Mouse (Mus musculus): ENCODE results near the gene Rai14.

Gene Rai14

DNA sequence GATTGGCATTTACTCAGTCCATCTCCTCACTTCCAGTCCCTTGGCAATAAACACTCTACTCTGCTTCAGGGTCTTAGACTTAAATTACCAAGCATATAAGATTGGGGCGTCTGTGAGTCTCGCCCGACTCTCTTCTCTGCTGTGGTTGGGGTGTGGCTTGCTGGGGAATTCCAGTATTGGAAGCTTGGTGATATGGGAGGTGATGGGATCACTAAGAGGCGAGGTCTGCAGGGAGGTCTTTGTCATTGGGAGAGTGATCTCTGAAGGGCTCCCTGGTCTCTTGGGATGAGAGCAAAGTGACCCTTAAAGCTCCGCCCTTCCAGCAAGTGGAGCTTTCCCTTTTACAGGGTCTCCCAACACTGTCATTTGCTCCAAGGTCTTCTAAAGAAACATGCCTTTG, 23.5 kb downstream of the Rai14 start:
- DNase-seq (ENCODE audit: low read depth, low spot score): peak; percentile 76

DNA sequence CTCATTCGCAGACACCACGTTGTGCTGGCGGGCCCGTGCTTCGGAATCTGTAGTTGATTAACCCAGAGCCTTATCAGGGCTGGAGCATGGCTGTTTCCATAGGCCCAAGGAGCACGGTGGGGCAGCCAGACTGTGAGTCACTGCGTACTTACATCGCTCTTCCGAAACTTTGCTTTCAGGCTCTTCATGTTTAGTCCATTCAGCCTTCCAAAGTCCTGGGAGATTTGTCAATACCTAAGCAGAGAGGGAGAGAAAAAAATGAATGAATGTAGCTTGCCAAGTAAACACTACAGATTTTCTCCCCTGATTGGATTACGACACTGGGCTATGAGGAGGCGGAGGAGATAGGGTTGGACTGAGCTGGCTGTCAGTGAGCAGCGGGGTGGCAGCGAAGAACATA, 24.2 kb downstream of the Rai14 start:
- no peak for DNase-seq (ENCODE audit: low read depth, low spot score)

DNA sequence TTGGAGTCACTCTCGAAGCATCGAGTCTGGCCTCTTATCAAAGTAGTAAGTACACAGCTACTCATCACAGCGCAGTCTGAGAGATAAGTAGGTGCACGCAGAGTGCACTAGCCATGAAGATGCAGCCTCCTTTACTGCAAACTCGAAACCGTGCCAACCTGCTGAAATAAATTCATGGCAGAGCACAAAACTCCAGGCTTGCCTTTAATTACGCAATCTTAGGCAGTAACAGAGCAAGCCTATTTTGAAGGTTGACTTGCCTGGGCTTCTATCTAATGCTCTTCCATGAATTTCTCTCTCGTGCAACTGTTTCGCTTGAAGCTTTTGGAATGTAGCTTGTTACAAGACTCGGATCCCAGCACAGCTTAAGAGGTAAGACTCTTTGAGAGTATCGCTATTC, 25.1 kb downstream of the Rai14 start:
- DNase-seq (ENCODE audit: low read depth, low spot score): no peak

DNA sequence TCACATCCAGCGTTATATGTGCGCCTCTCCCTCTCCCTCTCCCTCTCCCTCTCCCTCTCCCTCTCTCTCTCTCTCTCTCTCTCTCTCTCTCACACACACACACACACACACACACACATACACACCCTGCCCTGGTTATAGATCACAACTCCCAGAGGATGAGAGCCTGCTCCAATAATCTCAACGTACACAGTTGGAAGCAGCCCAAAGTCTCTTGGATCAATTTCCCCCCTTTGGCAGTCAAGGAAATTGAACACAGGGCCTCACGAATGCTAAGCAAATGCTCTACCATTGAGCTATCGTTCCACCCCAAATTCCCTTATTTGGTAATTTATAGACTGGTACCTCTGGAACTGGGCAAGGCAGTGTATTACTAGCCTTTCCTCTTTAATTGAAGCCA, 25.7 kb downstream of the Rai14 start:
- DNase-seq (ENCODE audit: low read depth, low spot score): no peak

DNA sequence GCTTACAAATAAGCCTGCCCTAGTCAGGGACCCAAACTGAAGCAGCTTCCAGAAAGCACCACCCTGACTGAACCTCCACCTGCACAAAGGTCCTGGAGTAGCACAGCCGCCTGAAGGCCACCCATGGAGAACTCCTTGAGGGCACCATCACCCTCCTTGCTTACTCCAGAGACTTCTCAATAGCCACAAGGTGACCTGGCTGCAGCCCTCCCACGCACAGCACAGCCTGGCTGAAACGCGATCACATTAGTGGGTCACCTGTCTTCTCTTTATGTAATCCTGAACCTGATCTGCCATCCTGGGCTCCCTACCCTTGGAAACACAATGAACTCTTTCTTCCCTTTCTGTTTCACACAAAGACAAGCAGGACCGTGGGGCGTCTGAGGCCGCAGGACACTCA, 27.1 kb downstream of the Rai14 start:
- DNase-seq (ENCODE audit: low read depth, low spot score): peak; percentile 75

DNA sequence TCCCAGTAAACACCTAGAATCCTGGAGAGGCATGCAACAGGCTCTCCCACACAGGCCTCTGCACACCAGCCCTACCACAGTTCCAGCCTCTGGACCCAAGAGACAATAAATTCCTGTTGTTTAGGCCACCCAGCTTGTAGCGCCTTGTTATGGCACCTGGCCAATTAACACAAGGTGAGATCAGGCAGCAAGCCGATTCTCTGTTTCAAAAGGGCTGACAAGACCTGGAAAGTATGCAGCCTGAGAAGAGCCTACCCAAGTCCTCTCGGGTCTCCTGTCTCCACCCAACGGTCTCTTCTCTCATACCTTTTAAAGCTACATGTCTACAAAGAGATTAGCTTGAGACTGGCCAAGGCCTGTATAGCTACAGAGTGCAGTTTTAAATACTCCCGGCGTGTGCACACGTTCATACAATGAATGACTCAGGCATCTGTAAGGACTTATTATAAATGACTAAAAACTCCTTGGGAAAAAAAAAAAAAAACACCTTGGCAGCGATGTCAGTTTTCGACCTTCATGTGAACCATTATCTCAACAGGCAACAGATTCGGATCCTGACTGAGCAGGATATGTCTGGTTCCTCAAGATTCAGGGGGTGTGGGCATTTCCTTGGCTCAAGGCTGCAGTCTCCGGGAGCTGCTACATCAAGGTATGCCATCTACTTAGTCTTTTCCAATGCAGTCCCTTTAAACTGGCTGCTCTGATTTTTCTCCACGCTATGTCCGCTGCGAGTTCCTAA, 28.6 kb downstream of the Rai14 start:
- DNase-seq (ENCODE audit: low read depth, low spot score): no peak

DNA sequence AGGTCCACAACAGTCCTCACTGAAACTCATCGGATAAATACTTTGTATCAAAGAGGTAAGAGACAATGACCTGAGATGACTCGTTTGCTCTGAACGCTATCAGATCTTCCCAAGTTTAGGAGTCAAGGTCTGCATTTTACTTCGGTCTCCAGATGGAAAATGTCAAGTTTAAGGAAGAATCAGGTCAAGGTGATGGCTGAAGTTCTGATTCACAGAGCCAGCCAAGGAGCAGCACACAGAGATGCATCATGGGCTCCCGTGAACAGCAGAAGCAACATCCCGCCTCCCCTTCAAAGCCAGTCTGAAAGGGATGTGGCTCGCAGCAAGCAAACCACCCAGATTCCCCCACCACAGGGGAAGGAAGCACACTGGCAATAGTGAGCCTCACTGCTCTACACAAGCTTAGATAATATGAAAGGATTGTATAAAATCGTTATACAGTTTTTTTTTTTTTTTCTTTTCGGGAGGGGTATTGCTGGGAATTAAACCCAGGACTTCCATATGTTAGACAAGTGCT, 30.7 kb downstream of the Rai14 start:
- DNase-seq (ENCODE audit: low read depth, low spot score): no peak

DNA sequence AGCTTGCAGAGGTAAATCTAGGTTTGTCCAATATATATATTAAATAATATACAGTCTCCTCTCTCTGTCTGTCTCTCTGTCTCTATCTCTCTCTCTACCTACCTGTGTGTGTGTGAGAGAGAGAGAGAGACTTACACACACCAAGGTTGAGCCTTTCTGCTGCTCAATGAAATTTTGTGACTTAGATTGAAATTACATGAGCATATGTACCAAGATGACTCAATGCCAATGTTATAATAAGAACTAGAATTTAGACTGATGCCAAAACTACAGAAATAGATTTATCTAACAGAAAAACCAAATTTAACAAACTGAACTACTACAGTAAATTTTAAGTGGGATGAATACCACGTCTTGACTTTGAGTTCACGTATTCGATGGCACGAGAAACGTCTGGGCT, 33.9 kb downstream of the Rai14 start:
- DNase-seq (ENCODE audit: low read depth, low spot score): no peak

DNA sequence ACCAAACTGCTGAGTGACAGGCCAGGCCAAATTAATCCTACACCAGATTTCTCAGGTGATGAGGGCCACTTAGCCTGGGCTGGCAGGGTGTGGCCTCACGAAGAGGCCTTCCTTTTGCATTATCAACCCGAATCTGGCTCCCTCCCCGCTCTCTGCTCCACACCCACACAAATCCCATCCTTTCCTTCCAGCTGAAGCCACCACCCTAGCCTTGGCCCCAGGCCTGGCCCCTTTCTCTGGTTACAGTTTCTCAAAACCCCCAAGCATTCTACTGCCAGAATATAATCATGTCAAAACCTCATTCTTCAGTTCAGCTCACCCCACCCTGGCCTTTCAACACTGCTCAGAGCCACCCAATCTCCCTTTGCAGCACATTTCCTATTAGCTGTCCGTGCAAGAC, 34.9 kb downstream of the Rai14 start:
- DNase-seq (ENCODE audit: low read depth, low spot score): peak; percentile 54

DNA sequence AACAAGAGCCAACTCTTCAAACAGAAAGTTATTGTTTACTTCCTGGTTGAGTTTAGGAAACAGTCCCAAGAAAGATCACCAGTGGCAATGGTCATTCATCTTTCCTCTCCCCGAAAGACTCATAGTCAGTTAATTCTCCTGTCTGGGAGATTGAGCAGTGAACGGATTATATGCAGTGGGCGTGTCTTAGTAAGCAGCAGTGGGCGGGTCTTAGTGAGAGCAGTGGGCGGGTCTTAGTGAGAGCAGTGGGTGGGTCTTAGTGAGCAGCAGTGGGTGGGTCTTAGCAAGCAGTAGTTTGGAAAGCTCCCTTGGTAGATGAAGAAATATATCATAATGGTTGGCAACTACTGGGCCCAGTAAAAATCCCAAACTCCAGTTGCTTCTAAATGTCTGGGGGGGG, 38.6 kb downstream of the Rai14 start:
- DNase-seq (ENCODE audit: low read depth, low spot score): peak; percentile 88

DNA sequence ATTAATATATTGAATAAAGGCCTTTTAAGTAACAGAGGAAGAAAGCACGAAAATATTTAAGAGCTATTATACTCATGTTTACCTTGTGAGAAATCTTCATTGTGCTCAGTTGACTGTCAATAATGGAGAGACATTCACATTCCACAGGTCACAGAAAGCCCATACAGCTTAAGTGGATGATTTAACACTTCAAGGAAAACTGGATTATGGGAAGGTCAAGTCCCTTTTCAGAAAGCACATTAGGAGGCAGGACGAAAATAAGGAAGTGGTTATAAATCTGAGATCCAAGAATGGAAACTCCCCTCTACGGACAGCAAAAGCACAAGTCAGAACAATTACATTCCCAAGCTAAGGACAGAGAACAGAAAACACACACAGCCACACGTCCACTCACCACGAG, 41.5 kb downstream of the Rai14 start:
- DNase-seq (ENCODE audit: low read depth, low spot score): peak; percentile 51

DNA sequence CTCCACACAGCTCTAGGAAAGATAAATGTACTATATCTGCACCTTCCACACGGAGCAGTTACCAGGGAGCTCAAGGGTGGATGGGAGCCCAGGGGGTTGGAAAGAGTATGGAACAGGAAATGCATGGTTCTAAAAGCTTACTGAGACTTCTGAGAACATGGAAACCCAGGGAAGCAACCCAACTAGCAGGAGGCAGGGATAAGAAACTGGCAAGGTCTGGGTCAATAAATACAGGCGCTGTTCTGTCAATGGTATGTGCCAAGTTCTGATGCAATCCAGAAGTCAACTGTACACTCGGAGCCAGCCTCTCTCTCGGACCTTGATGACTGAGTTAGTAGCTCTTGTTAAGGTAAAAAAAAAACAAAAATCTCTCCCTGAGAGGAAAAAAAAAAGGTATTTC, 42.6 kb downstream of the Rai14 start:
- DNase-seq (ENCODE audit: low read depth, low spot score): no peak

DNA sequence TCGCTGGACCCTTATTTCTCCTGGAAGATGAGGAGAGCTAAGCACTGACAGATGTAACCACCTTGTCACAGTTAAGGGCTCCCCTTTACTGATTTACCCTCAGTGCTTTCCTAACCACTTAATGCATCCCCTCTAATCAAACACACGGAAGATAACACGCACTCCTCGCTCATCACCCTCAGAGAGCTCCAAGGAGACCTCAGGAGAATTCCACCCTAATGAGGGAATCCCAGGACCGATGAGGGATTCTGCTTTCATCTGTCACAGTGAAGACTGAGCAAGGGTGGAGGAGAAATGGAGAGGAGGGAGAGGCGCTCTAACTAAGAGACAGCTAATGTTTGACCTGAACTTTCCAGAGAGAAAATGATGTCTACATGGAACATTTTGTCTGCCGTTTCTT, 44.3 kb downstream of the Rai14 start:
- DNase-seq (ENCODE audit: low read depth, low spot score): no peak

DNA sequence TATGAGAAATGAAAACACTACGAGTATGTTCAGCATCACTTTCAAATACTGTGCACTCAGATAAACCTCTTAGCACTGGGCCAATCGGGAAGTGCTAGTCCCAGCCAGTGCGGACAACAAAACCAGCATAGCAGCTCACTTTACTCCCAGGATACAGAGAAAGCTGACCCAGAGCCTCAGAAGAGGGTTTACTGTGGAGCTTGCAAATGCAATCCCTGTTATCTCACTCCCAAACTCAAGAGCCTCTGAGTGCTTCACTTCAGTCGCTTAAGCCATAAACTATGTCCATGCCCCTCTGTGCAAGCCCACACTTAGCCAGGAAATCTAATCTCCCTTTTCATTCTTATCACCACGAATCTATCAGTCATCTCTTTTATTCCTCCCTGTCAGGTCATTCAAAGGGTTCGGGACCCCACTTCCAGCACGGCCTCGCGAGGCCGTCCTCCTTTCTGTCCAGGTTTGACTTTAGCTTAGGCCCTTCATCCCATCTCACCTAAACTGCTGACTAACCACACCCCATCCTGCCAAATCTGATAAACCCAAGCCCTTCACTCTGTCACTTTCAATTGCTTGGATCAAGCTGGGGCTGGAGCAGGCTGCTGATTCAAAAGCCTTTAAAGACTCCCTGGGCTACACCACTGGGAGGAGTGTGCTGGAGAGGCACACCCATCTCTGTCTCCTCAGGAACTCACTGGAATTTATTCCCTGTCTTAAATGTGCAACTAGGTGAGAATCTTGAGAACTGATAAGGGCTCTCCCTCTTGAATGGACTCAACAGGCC, 46.1 kb downstream of the Rai14 start:
- peak; percentile 88 for DNase-seq (ENCODE audit: low read depth, low spot score)

DNA sequence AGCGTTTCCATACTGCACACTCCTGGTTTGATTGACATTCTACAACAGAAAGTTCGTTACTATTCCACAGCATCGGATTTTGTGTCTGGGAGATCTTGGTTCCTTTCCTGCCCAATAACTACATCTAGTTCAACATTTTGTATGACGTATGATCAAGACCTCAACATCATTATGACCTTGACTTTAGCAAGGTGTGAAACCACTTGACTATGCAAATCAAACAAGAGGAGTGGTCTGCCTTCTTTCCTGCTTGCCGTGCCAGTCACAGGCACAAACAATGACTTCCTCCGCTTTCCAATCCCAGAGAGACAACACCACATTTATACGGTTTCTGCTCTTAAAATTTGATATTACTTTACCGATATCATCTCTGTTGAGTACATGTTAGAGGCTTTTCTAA, 48.6 kb downstream of the Rai14 start:
- peak; percentile 66 for DNase-seq (ENCODE audit: low read depth, low spot score)

DNA sequence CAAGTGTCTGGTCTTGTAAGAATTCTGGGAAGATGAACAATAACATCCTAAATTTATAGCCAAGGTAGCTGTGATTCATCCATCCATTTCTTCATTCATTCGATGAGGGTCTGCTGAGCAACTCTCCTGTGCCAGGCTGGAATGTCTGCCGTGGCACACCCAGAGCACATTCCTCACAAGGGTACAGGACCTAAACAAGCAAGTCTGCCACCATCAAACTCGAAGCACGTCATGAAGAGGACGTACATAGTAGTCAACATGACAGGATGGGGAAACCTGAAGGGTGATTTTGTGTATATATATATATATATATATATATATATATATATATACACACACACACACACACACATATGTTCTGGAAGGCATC, 49.9 kb downstream of the Rai14 start:
- DNase-seq (ENCODE audit: low read depth, low spot score): no peak

DNA sequence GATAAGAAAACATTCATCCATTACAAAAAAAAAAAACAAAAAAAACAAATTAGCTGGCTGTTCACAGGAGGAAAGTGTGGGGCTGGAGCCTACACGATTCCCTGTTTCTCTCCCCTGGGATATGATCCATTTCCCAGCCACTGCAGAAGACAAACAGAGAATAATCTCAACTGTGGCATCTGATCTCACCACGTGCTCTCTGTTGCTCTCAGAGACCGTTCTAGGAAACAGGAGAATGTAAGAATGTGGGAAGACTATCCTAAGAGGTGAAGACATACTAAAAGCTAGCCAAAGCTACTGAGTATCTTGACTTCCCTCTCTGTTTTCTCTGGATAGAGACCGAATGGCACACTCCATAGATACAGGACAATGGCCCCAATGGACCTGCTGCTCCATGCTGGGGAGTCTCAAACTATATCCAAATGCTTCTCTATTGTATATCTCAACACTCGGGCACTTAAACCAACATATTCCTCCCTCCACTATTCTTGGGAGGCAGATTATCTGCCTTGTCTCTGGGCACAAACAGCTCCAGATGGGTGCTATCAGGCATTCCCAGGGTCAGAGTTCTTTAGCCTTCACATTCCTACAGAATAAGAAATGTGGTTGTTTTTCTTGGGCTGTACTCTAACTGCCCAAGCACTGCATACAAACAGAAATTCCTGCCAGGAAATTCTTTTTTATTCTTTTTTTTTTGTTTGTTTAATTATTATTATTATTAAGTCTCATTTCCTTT, 50.5 kb downstream of the Rai14 start:
- no peak for DNase-seq (ENCODE audit: low read depth, low spot score)

DNA sequence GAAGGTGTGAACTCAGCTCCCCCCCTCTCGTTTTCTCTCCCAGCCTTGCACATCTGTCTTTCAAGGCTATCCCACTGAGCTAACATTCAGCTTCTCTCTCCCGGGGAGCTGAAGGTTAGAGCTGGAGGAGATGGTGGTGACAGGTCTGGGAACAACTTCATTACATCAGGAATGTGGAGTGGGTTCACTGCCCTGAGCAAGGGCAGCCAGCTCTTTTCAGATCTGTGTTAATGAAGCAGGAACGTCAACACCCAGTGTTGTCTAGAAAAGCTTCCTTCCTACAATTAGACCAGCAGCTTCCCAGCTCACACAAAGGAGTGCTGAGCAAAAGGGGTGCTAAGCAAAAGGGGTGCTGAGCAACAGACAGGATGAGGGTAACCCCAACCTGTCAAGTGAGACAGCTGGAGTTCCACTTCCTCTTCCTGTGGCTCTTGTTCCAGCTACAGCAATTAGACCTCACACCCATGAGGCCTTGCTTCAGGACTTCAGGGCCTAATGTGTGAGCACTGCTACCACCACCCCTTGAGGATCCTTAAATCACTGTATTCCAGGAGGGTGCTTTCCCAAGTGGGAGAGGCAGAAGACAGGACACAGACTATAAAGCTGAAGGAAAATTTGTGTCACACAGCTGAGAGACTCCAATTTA, 52.3 kb downstream of the Rai14 start:
- DNase-seq (ENCODE audit: low read depth, low spot score): peak; percentile 92

DNA sequence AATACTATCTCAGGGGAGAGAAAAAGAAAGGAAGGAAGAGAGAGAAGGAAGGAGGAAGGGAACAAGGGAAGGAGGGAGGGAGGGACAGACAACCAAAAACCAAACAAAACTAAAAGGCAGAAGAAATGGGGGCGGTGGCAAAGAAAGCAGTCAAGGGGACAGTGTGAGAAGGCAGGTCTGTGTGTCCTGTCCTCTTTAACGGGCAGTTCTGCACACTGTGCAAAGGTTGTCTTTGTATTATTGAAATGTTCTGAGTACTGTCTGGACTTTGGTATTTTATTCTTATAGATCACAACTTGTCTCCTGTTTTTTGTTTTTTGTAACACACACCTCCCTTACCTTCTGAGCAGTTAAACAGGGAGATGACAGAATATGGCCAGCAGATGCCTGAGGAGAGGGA, 55.6 kb downstream of the Rai14 start:
- DNase-seq (ENCODE audit: low read depth, low spot score): no peak

DNA sequence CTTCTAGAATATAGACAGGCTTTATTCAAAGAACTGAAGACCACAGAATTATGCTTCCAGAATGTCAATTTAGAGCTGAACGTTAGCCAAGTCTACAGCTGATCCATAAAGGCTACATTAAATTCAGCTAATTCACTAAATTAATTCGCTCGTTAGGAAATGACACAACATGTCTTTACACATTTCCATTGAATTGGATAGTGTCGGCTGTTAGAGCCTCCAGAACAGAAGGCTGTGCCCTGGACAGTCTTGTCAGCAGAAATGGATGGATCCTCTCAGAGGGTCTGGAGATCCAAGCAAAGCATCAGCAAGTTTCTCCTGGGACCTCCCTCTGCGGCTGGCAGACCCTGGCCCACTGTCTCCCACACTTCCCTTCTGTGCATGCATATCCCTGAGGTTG, 58.3 kb downstream of the Rai14 start:
- no peak for DNase-seq (ENCODE audit: low read depth, low spot score)

DNA sequence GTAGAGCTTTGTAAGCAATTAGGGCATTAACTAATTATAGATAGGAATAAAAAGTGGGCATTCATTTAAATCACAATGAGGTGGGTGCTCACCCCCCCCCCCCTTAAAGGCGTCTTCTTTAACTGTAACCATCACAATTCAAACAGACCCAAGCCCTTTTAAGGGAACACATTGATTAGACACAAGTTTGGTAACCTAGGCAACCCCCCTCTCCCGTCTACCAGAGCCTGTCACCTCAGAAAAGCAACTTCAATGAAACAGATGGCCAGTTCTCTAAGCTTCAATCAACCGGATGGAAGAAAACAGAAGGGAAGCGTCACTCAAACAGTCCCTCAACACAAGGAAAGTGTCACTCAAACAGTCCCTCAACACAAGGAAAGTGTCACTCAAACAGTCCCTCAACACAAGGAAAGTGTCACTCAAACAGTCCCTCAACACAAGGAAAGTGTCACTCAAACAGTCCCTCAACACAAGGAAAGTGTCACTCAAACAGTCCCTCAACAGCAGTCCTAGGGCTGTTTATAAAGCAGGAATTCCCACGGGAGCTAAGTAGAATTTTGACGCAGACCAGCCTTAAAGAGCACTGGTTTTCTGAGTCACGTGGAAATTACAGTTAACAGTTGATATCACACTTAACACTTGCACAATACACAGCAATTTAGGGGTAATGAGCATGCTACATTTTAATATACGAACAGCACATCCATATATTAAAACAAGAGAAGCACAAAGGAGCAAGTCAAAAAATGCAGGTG, 59.1 kb downstream of the Rai14 start:
- DNase-seq (ENCODE audit: low read depth, low spot score): no peak

Data from R1 (cell line).